Mouse (Mus musculus) liver, postnatal 0 days (tissue): ENCODE results near the gene Sik2.

Experiments
- CTCF ChIP-seq: sonication (generic); IDR thresholded peaks from 2 replicates; pipeline ENCODE4 v1.5.1; 2016; ENCODE audit warnings: antibody characterized with exemption, low read depth
- EP300 ChIP-seq: IDR thresholded peaks from 2 replicates; pipeline ENCODE4 v1.6.1; 2016; ENCODE audit warnings: antibody characterized with exemption, low read depth, mild to moderate bottlenecking

DNA sequence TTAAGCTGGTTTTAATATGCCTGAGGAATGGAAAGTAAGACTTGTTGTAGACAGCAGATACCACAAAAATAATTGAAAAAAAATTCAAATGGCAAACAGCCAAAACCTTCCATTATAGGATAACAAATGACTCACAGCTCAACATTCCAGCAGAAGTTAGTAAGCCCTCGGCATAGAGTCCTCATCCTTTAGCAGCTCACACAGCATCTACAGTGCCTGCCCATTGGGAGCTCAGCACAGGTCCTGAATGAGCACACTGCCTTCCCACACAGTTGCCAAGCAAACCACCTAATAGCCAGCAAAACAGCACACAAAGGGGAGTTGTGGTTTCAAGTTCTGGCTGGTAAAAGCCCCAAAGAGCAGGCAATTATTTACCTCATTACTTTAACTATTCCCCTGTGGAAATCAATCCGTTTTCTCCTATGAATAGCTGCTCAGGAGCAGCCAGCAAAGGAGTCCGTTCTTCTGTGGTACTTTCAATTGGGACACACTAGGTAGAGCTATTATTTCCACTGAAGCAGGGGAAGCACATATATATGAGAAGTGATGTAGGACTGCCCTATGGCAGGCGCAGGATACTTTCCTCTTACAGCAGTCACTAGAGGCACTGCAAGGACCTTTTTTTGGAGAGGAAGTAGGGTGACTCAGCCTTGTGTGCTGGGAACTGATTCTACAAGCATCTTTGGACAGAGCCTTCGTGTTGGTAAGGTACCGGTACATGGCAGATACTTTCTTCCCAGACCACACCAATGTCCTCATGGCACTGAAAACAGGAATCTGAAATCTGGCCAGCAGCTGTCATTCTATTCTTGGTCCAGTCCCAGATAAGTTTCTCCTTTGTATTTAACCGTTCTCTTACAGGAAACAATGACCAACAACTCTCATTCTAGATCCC is 108.6 kb downstream of the Sik2 start:
- no peak for TF ChIP-seq CTCF
- TF ChIP-seq EP300: no peak
